Mouse (Mus musculus): ENCODE data around the gene Yod1. TPM values are rescaled to one million over a fixed set of nuclear protein-coding genes. Genes with fewer than 3 reads are reported as not detected.
A peak's percentile ranks its signal among the peaks of the same experiment; 100 is the strongest.

Yod1 gene
- polyA plus RNA-seq, 1 experiment from 2014 or later = 13.9 TPM

- no peak for ATAC-seq (ENCODE audit: low FRiP score)
- DNase-seq (ENCODE audit: low spot score) = no peak
- H3K9ac ChIP-seq = no peak overlapping the region
- peaks cover 44% of the 10 kb centered on the region for H3K36me3 ChIP-seq (replicated peaks; ENCODE audit: control insufficient read depth, insufficient read depth)
- 89% methylated on average over 22 of the region's 22 CpGs for WGBS
- no peak overlapping the region for H3K27ac ChIP-seq
- no peaks in the 10 kb centered on the region for H3K9me3 ChIP-seq (ENCODE audit: control insufficient read depth, low read length)
- no peaks in the 10 kb centered on the region for H3K4me1 ChIP-seq (replicated peaks; ENCODE audit: control insufficient read depth, insufficient read depth, low read length)
- no peaks in the 10 kb centered on the region for H3K27me3 ChIP-seq (ENCODE audit: control insufficient read depth, insufficient read depth, low read length)
- H3K4me3 ChIP-seq (replicated peaks; ENCODE audit: low read length) = no peak overlapping the region
- H3K4me2 ChIP-seq (replicated peaks) = no peak overlapping the region
Observed at GRCm38 (mm10) chr1:130710283-130711080, 6.6 kb upstream of the Yod1 start.

DNA sequence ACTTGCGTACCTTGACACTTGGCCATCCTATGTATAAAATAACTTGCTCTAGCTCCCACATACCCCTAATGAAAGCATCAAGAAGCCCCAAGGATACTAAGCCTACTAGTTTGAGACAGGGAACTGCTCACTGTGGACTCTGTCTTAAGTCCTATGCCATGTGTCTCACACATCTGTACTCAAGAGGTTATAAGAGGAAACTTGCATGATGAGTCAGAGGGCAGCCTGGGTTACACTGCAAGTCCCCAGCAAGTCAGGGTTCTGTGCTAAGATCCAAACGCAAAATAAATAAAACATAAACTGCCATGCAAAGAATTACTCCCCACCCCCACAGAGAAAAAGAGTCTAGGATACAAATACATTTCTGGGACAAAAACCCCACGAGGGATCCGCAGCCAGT, 3.1 kb upstream of the Yod1 start:
- 78% methylated on average over 4 of the region's 4 CpGs for WGBS

DNA sequence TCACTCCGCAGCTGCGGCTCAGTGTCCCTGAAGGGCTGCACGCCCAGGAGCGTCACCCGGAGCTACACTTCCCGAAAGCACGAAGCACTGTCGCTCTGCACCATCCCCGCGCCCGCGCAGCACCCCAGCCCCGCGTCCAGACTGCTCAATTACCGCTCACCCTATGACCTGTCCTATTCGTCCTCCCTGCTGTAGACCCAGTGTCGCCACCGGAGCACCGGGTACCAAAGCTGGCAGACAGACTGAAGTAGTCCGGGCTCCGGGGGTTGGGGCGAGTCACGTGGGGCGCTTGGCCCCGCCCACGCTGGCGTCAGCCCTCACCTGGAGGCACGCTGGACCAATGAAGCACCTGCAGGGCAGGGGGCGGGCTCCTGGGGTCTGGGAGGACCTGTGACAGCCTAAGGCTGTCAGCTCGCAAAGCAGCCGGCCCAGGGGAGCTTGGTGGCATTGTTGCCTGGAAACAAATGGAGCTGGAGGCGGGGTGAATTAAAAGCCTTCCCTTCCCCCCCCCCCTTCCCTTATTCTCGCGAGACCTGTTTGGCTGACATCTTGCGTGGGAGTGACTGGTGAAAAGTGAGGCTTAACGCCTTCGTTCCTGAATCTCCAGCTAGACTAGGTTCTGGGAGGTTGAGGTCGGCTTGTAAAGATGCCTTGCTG, 1.4 kb upstream of the Yod1 start, which contains the start of gene Gm29427:
TSS of gene Gm29427 (minus strand) at position 239 of the 657 bp plus-strand sequence.
- Histone ChIP-seq H3K27me3 (ENCODE audit: control insufficient read depth, insufficient read depth, low read length) (no peaks in the 10 kb centered on the region), H3K4me2 (replicated peaks) (peak within 1 kb of the TSS; percentile 98), H3K4me3 (replicated peaks; ENCODE audit: low read length) (peak within 1 kb of the TSS; percentile 97), H3K9ac (peak within 1 kb of the TSS; percentile 99), H3K4me1 (replicated peaks; ENCODE audit: control insufficient read depth, insufficient read depth, low read length) (peaks cover 14% of the 10 kb centered on the region), H3K27ac (peak within 1 kb of the TSS; percentile 88), H3K36me3 (replicated peaks; ENCODE audit: control insufficient read depth, insufficient read depth) (peaks cover 16% of the 10 kb centered on the region; the same call in 1 of the 2 replicates), H3K9me3 (ENCODE audit: control insufficient read depth, low read length) (no peaks in the 10 kb centered on the region)
- WGBS = under 1% methylated on average over 38 of the region's 38 CpGs
- DNase-seq (ENCODE audit: low spot score) (peak; percentile 86), ATAC-seq (ENCODE audit: low FRiP score) (peak; percentile 95)

More for the DNA sequence above, 3.1 kb upstream of the Yod1 start:
- H3K4me3 ChIP-seq (replicated peaks; ENCODE audit: low read length) = no peak overlapping the region
- H3K27ac ChIP-seq = no peak overlapping the region
- H3K9me3 ChIP-seq (ENCODE audit: control insufficient read depth, low read length) = no peaks in the 10 kb centered on the region
- ATAC-seq (ENCODE audit: low FRiP score) (no peak), DNase-seq (ENCODE audit: low spot score) (no peak)
- peaks cover 10% of the 10 kb centered on the region for H3K4me1 ChIP-seq (replicated peaks; ENCODE audit: control insufficient read depth, insufficient read depth, low read length)
- no peaks in the 10 kb centered on the region for H3K27me3 ChIP-seq (ENCODE audit: control insufficient read depth, insufficient read depth, low read length)
- H3K36me3 ChIP-seq (replicated peaks; ENCODE audit: control insufficient read depth, insufficient read depth) = peaks cover 20% of the 10 kb centered on the region; the same call in 1 of the 2 replicates
- H3K4me2 ChIP-seq (replicated peaks) = no peak overlapping the region
- no peak overlapping the region for H3K9ac ChIP-seq

DNA sequence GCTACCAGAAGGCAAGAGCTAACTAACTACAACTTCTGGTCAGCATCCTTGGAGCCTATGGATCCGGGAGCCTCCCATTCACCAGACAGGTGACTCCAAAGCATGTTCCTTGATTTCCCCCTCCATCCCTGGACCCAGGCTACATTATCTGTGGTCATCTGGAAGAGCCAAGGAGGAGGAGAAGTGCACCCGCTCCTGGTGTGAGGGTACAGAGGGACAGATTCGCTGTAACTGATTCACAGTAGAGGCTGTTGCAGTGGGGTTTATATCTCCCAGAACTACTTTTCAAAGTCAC, 962 bp upstream of the Yod1 start:
- Histone ChIP-seq H3K27me3 (ENCODE audit: control insufficient read depth, insufficient read depth, low read length) (no peaks in the 10 kb centered on the region), H3K4me3 (replicated peaks; ENCODE audit: low read length) (peak overlapping the region; percentile 97), H3K36me3 (replicated peaks; ENCODE audit: control insufficient read depth, insufficient read depth) (peaks cover 11% of the 10 kb centered on the region; the same call in 1 of the 2 replicates), H3K9me3 (ENCODE audit: control insufficient read depth, low read length) (no peaks in the 10 kb centered on the region), H3K4me2 (replicated peaks) (peak overlapping the region; percentile 98), H3K27ac (peak overlapping the region; percentile 88), H3K4me1 (replicated peaks; ENCODE audit: control insufficient read depth, insufficient read depth, low read length) (peaks cover 14% of the 10 kb centered on the region), H3K9ac (peak overlapping the region; percentile 99)
- no peak for DNase-seq (ENCODE audit: low spot score)
- ATAC-seq (ENCODE audit: low FRiP score) = peak; percentile 7; the same call in 1 of the 2 replicates
- WGBS = 2% methylated on average over 3 of the region's 3 CpGs

DNA sequence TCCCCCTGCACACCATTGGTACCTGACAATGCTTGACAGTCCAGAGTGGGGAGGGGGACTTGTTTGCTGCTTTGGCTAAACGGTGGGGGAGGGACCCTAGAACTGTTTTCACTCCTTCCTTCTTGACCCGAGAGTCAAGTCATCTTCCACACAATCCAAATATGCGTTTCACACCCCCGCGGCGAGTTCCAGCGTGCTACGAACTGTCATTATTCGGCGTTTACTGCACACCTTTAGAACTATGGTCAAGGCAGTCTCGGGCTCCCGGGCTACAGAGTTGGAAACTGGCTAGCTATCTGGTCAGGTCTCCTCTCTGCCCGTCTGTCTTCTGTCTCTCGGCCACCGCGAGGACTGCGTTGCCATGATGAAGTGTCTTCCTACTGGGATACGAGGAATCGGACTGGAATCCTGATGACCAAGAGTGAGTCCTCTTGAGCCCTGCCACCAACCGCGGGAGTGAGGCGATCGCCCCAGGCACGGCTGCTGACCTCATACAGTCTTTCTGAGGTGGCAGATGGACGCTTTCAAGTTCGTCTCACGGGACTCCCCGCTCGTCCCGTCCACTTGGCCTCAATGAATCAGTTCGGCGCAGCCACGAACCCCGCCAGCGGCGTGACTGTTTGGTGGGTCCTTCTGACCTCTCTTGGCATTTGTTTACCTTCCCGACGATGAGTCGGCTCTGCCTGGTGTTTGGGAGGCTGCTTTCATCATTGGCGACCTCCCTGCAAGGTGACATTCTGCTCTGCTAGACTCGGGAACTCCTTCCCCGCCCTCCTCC, 425 bp upstream of the Yod1 start:
- Histone ChIP-seq H3K27ac (peak overlapping the region; percentile 88), H3K27me3 (ENCODE audit: control insufficient read depth, insufficient read depth, low read length) (no peaks in the 10 kb centered on the region), H3K9me3 (ENCODE audit: control insufficient read depth, low read length) (no peaks in the 10 kb centered on the region), H3K36me3 (replicated peaks; ENCODE audit: control insufficient read depth, insufficient read depth) (peaks cover 9% of the 10 kb centered on the region; the same call in 1 of the 2 replicates), H3K4me2 (replicated peaks) (peak overlapping the region; percentile 98), H3K4me1 (replicated peaks; ENCODE audit: control insufficient read depth, insufficient read depth, low read length) (peaks cover 14% of the 10 kb centered on the region), H3K4me3 (replicated peaks; ENCODE audit: low read length) (peak overlapping the region; percentile 97), H3K9ac (peak overlapping the region; percentile 99)
- whole genome bisulfite sequencing = under 1% methylated on average over 42 of the region's 42 CpGs
- DNase-seq (ENCODE audit: low spot score) = peak; percentile 41
- peak; percentile 7 for ATAC-seq (ENCODE audit: low FRiP score)

DNA sequence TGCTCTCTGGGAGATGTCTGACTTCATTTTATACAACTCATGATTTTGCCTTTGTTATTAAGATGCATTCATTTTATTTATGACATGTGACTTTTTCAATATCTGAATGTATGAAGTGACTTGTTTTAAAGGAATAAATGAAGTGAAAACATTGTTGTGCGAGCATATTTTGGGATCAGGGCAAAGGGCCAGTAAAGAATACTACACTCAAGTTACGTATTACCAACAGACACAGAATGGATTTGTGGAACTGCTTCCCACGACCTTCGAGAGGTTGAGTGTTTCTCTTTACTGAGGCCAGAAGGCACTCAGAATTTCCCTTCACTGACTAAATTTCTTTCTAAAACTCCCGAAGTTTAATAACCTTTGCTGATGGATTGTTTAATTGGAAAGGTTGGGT, 7.1 kb downstream of the Yod1 start:
- WGBS = 95% methylated on average over 5 of the region's 5 CpGs
- H3K27ac ChIP-seq = no peak overlapping the region

GRCm38 (mm10) chr1:130726396-130726795, 9.3 kb downstream of the Yod1 start:
- WGBS = 45% methylated on average over 2 of the region's 2 CpGs
- H3K4me1 ChIP-seq (replicated peaks; ENCODE audit: control insufficient read depth, insufficient read depth, low read length) = no peaks in the 10 kb centered on the region; the same call in 1 of the 2 replicates
- no peak overlapping the region for H3K9ac ChIP-seq
- no peaks in the 10 kb centered on the region for H3K9me3 ChIP-seq (ENCODE audit: control insufficient read depth, low read length)
- H3K27ac ChIP-seq = no peak overlapping the region
- no peaks in the 10 kb centered on the region for H3K36me3 ChIP-seq (replicated peaks; ENCODE audit: control insufficient read depth, insufficient read depth)
- no peak for DNase-seq (ENCODE audit: low spot score)
- no peaks in the 10 kb centered on the region for H3K27me3 ChIP-seq (ENCODE audit: control insufficient read depth, insufficient read depth, low read length)
- ATAC-seq (ENCODE audit: low FRiP score) = no peak
- H3K4me2 ChIP-seq (replicated peaks) = no peak overlapping the region
- H3K4me3 ChIP-seq (replicated peaks; ENCODE audit: low read length) = no peak overlapping the region

More for the DNA sequence above, 7.1 kb downstream of the Yod1 start:
- Histone ChIP-seq H3K4me1 (replicated peaks; ENCODE audit: control insufficient read depth, insufficient read depth, low read length) (peaks cover 3% of the 10 kb centered on the region), H3K9me3 (ENCODE audit: control insufficient read depth, low read length) (no peaks in the 10 kb centered on the region), H3K9ac (no peak overlapping the region), H3K4me3 (replicated peaks; ENCODE audit: low read length) (no peak overlapping the region), H3K36me3 (replicated peaks; ENCODE audit: control insufficient read depth, insufficient read depth) (peaks cover 4% of the 10 kb centered on the region; the same call in 1 of the 2 replicates), H3K4me2 (replicated peaks) (no peak overlapping the region), H3K27me3 (ENCODE audit: control insufficient read depth, insufficient read depth, low read length) (no peaks in the 10 kb centered on the region)
- DNase-seq (ENCODE audit: low spot score) = no peak
- ATAC-seq (ENCODE audit: low FRiP score) = no peak

DNA sequence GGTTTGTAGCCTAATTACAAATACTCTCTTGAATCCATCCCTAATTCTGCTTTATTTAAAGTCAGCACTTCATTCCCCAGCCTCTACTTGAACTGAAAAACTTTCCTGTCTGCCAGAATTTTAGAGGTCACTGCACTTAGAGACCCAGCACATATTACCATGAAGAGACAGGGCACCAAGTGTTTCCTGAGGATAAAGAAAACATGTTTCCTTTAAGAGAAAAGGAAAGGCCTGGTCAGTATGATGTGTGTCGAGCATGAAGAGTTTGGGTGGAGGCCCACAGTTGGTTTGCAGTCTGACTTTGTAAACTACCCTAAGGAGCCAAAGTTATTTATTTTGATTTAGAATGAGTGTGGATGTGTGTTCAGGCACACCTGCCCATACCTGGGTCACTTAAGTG, 10.9 kb downstream of the Yod1 start:
- Histone ChIP-seq H3K27ac (no peak overlapping the region), H3K27me3 (ENCODE audit: control insufficient read depth, insufficient read depth, low read length) (no peaks in the 10 kb centered on the region), H3K4me2 (replicated peaks) (no peak overlapping the region), H3K36me3 (replicated peaks; ENCODE audit: control insufficient read depth, insufficient read depth) (no peaks in the 10 kb centered on the region), H3K4me1 (replicated peaks; ENCODE audit: control insufficient read depth, insufficient read depth, low read length) (no peaks in the 10 kb centered on the region; the same call in 1 of the 2 replicates), H3K9ac (no peak overlapping the region), H3K4me3 (replicated peaks; ENCODE audit: low read length) (no peak overlapping the region), H3K9me3 (ENCODE audit: control insufficient read depth, low read length) (no peaks in the 10 kb centered on the region)
- WGBS = 81% methylated on average over 1 of the region's 1 CpGs
- ATAC-seq (ENCODE audit: low FRiP score) = no peak
- DNase-seq (ENCODE audit: low spot score) = no peak

DNA sequence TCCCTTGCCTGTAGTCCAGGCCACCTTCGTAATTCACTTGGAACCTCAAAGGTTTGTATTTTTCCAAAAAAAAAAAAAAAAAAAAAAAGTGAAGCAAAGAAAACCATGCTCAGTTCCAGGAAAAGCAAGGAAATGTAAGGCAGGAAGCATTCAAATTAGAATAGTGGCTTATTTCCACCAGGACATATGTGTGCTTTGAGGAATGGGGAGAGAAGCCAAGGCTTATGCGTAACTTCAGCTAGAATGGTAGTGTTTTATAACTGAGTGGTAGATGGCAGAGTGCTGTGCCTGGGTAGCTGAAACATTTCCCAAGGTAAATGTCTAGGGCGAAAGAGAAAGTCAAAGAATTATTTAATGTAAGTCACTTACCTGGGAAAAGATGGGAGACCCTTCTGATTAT, 11.6 kb downstream of the Yod1 start:
- Histone ChIP-seq H3K27me3 (ENCODE audit: control insufficient read depth, insufficient read depth, low read length) (no peaks in the 10 kb centered on the region), H3K4me1 (replicated peaks; ENCODE audit: control insufficient read depth, insufficient read depth, low read length) (no peaks in the 10 kb centered on the region; the same call in 1 of the 2 replicates), H3K4me3 (replicated peaks; ENCODE audit: low read length) (no peak overlapping the region), H3K4me2 (replicated peaks) (no peak overlapping the region), H3K9me3 (ENCODE audit: control insufficient read depth, low read length) (no peaks in the 10 kb centered on the region), H3K9ac (no peak overlapping the region), H3K36me3 (replicated peaks; ENCODE audit: control insufficient read depth, insufficient read depth) (no peaks in the 10 kb centered on the region), H3K27ac (no peak overlapping the region)
- no peak for DNase-seq (ENCODE audit: low spot score)
- no peak for ATAC-seq (ENCODE audit: low FRiP score)
- 98% methylated on average over 3 of the region's 3 CpGs for WGBS

Data from hindbrain, embryonic 14.5 days (tissue).